Mouse (Mus musculus) bone marrow macrophage, adult 2 months (primary cell): ENCODE results near the gene Arhgef28.

Experiments used
- CTCF ChIP-seq: IDR thresholded peaks from 2 replicates; pipeline ENCODE4 v1.5.1; 2012; ENCODE audit warnings: low read depth, mild to moderate bottlenecking, low read length, moderate library complexity
- POLR2A ChIP-seq: IDR thresholded peaks from 2 replicates; pipeline ENCODE4 v1.6.1; 2012; ENCODE audit warnings: mild to moderate bottlenecking, low read depth, low read length, borderline replicate concordance

GRCm38 (mm10) chr13:97869428-97869827, 336.8 kb downstream of the Arhgef28 start:
- no peak for TF ChIP-seq POLR2A
- no peak for TF ChIP-seq CTCF
